Mouse (Mus musculus) adipocyte (in vitro differentiated cells): ENCODE data around the gene Entpd2.
A peak's percentile ranks its signal among the peaks of the same experiment; 100 is the strongest.

Source experiments
- DNase-seq: peaks from one replicate; pipeline ENCODE4 v3.0.0-alpha.2; 2016; ENCODE audit warnings: low spot score

Entpd2 gene

GRCm38 (mm10) chr2:25395721-25396596 lies at the start of gene Entpd2:
TSS of gene Entpd2 (plus strand) at chr2:25395874.
- DNase-seq: no peak

GRCm38 (mm10) chr2:25348162-25348561 lies 47.5 kb upstream of the Entpd2 start:
- DNase-seq: no peak

GRCm38 (mm10) chr2:25349499-25349898 lies 46.2 kb upstream of the Entpd2 start:
- DNase-seq: no peak

GRCm38 (mm10) chr2:25350701-25351100 lies 45.0 kb upstream of the Entpd2 start:
- no peak for DNase-seq

- no peak for DNase-seq
Measured at GRCm38 (mm10) chr2:25354211-25354610, 41.5 kb upstream of the Entpd2 start.

GRCm38 (mm10) chr2:25355419-25356066 lies 40.1 kb upstream of the Entpd2 start:
- no peak for DNase-seq

GRCm38 (mm10) chr2:25356208-25357079 lies 39.2 kb upstream of the Entpd2 start, which contains the start of gene Dpp7:
TSS of gene Dpp7 (minus strand) at chr2:25356359.
- DNase-seq: peak; percentile 88

GRCm38 (mm10) chr2:25359848-25360247 lies 35.8 kb upstream of the Entpd2 start:
- no peak for DNase-seq

GRCm38 (mm10) chr2:25363478-25364178 lies 32.0 kb upstream of the Entpd2 start:
- no peak for DNase-seq

- no peak for DNase-seq
Measured at GRCm38 (mm10) chr2:25364313-25364712, 31.4 kb upstream of the Entpd2 start.

GRCm38 (mm10) chr2:25364761-25365090 lies 30.9 kb upstream of the Entpd2 start:
- DNase-seq: no peak

- DNase-seq: peak; percentile 88
Measured at GRCm38 (mm10) chr2:25365091-25365761, 30.4 kb upstream of the Entpd2 start, which contains the start of gene Uap1l1. TSS of gene Uap1l1 (minus strand) at chr2:25365682.

- DNase-seq: no peak
Measured at GRCm38 (mm10) chr2:25369996-25370395, 25.7 kb upstream of the Entpd2 start.

- peak; percentile 78 for DNase-seq
Measured at GRCm38 (mm10) chr2:25371764-25372643, 23.7 kb upstream of the Entpd2 start, which contains the start of gene Sapcd2. TSS of gene Sapcd2 (plus strand) at chr2:25372321.

GRCm38 (mm10) chr2:25372644-25373391 lies 22.9 kb upstream of the Entpd2 start:
- no peak for DNase-seq

GRCm38 (mm10) chr2:25373431-25373830 lies 22.2 kb upstream of the Entpd2 start:
- no peak for DNase-seq

- DNase-seq: peak; percentile 79
Measured at GRCm38 (mm10) chr2:25376589-25376988, 19.1 kb upstream of the Entpd2 start.

- no peak for DNase-seq
Measured at GRCm38 (mm10) chr2:25384492-25384891, 11.2 kb upstream of the Entpd2 start.

GRCm38 (mm10) chr2:25391266-25391665 lies 4.4 kb upstream of the Entpd2 start:
- DNase-seq: no peak
